Mouse (Mus musculus): ENCODE results near the gene Crlf2. TPM values are rescaled to one million over a fixed set of nuclear protein-coding genes. Genes with fewer than 3 reads are reported as not detected.

The Crlf2 gene
- total RNA-seq (2021) (1 to 10 TPM; 4.7 to 7.3 TPM), polyA plus RNA-seq (2012; rRNA removed) (3.4 and 8.4 TPM in 2 replicates)
- long read RNA-seq, partial matches to known transcripts = 0 of 3 reads
- long read RNA-seq, other reads (novel, unspliced or antisense) = 2 of 3 reads

DNA sequence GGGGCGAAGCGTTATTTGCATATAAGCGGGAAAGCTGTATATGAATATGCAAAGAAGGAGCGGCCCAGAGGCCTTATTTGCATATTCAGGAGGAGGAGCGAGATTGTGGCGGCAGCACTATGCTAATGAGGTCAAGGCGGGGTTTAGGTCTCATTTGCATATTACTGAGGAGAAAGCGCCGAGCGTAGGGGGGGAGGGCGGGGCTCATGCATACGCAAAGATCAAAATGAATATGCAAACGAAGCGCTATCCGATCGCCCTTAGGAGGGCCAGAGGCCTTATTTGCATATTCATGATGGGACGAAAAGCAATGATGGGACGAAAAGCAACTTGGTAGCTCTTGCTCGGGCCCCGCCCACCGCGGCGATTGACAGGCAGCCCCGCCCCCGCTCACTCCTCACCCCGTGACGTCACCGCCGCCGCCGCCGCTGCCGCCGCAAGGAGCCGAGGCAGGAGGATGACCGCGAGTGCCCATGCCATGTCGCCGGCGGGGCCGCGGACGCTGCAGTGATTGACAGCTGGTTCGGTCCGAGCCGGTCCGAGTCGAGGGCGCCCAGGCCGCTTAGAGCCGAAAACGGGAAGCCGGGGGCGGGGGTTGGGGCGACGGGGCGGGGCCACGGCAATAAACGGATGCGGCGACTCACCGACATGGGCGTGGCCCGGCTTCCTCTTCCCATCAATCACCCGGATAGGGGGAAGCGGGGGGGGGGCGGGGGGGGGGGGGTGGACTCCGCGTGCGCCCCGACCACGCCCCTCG lies at the start of gene Crlf2:
Gene Crlf2 (minus strand): TSS at position 590 of the 757 bp plus-strand sequence.
- Histone ChIP-seq H3K4me3 (peak within 1 kb of the TSS; percentile 75), H3K79me2 (replicated peaks; ENCODE audit: control insufficient read depth, insufficient read depth, low read length) (no peaks in the 10 kb centered on the region), H3K36me3 (ENCODE audit: control insufficient read depth, insufficient read depth, low read length) (no peaks in the 10 kb centered on the region), H3K27me3 (ENCODE audit: control insufficient read depth, insufficient read depth, low read length) (no peaks in the 10 kb centered on the region), H3K27ac (peak within 1 kb of the TSS; percentile 92), H3K4me1 (ENCODE audit: control insufficient read depth, insufficient read depth, low read length) (no peaks in the 10 kb centered on the region), H3K9ac (ENCODE audit: low read depth, low read length) (peak within 1 kb of the TSS; percentile 98)
- 1% methylated on average over 65 of the region's 73 CpGs for WGBS
- TF ChIP-seq POLR2A (IDR thresholded peaks at IDR 0.05; ENCODE audit: insufficient read depth, low read depth, low read length) = no peak
- TF ChIP-seq EP300 (IDR thresholded peaks at IDR 0.05; ENCODE audit: insufficient read depth, low read depth, low read length) = no peak
- no peak for TF ChIP-seq CTCF (IDR thresholded peaks at IDR 0.05)
- intact Hi-C loops (cut with DNase I) = loop anchor here (5.0 to 10.0 kb wide), 3 partner anchors 364 to 886 kb away; partner anchors contain the start of genes Chfr, Fbrsl1 and Gm15446
- DNase-seq = peak; percentile 89 to 90

GRCm38 (mm10) chr5:109602585-109602984 lies 43.8 kb upstream of the Crlf2 start:
- Histone ChIP-seq H3K4me3 (no peak overlapping the region), H3K79me2 (replicated peaks; ENCODE audit: control insufficient read depth, insufficient read depth, low read length) (no peaks in the 10 kb centered on the region), H3K27me3 (ENCODE audit: control insufficient read depth, insufficient read depth, low read length) (no peaks in the 10 kb centered on the region; the same call in 1 of the 2 replicates), H3K36me3 (ENCODE audit: control insufficient read depth, insufficient read depth, low read length) (no peaks in the 10 kb centered on the region), H3K9ac (ENCODE audit: low read depth, low read length) (no peak overlapping the region), H3K4me1 (ENCODE audit: control insufficient read depth, insufficient read depth, low read length) (no peaks in the 10 kb centered on the region), H3K27ac (no peak overlapping the region)
- intact Hi-C loops (cut with DNase I) = loop anchor here (10.0 kb wide), 1 partner anchor 422 kb away; no protein-coding TSS in a partner anchor
- 31% methylated on average over 1 of the region's 1 CpGs for WGBS
- DNase-seq = no peak
- TF ChIP-seq EP300 (IDR thresholded peaks at IDR 0.05; ENCODE audit: insufficient read depth, low read depth, low read length) (no peak), POLR2A (IDR thresholded peaks at IDR 0.05; ENCODE audit: insufficient read depth, low read depth, low read length) (no peak), CTCF (IDR thresholded peaks at IDR 0.05) (peak; percentile 54)

DNA sequence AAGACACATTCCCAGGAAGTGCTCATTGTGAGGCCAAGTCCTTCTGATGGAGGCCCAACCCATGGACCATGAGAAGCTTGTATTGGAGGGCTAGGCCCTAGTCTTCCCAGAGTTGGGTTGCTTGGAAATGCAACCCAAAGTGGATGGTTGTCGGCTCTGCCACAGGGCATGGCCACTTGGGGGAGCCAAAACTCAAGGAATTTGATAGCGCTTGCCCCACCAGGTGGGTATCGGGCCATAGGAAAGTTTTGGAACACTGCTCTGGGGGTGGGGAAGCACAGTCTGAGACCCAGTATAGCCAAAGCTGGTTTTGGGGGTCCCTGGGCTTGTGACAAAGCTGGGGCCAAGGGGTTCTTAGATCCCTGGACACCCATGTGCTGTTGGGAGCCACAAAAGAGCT lies 42.3 kb upstream of the Crlf2 start:
- Histone ChIP-seq H3K4me1 (ENCODE audit: control insufficient read depth, insufficient read depth, low read length) (no peaks in the 10 kb centered on the region), H3K27me3 (ENCODE audit: control insufficient read depth, insufficient read depth, low read length) (no peaks in the 10 kb centered on the region; the same call in 1 of the 2 replicates), H3K36me3 (ENCODE audit: control insufficient read depth, insufficient read depth, low read length) (no peaks in the 10 kb centered on the region), H3K79me2 (replicated peaks; ENCODE audit: control insufficient read depth, insufficient read depth, low read length) (no peaks in the 10 kb centered on the region), H3K27ac (no peak overlapping the region), H3K4me3 (no peak overlapping the region), H3K9ac (ENCODE audit: low read depth, low read length) (no peak overlapping the region)
- WGBS = 16% methylated on average over 3 of the region's 3 CpGs
- intact Hi-C loops (cut with DNase I) = loop anchor here (10.0 kb wide), 1 partner anchor 424 kb away; no protein-coding TSS in a partner anchor
- TF ChIP-seq CTCF (IDR thresholded peaks at IDR 0.05) (peak; percentile 49), POLR2A (IDR thresholded peaks at IDR 0.05; ENCODE audit: insufficient read depth, low read depth, low read length) (no peak)
- DNase-seq = no peak

GRCm38 (mm10) chr5:109598876-109599275 lies 40.1 kb upstream of the Crlf2 start:
- Histone ChIP-seq H3K4me1 (ENCODE audit: control insufficient read depth, insufficient read depth, low read length) (no peaks in the 10 kb centered on the region), H3K27me3 (ENCODE audit: control insufficient read depth, insufficient read depth, low read length) (no peaks in the 10 kb centered on the region; the same call in 1 of the 2 replicates), H3K9ac (ENCODE audit: low read depth, low read length) (no peak overlapping the region), H3K79me2 (replicated peaks; ENCODE audit: control insufficient read depth, insufficient read depth, low read length) (no peaks in the 10 kb centered on the region), H3K4me3 (no peak overlapping the region), H3K27ac (no peak overlapping the region), H3K36me3 (ENCODE audit: control insufficient read depth, insufficient read depth, low read length) (no peaks in the 10 kb centered on the region)
- TF ChIP-seq POLR2A (IDR thresholded peaks at IDR 0.05; ENCODE audit: insufficient read depth, low read depth, low read length) (no peak), EP300 (IDR thresholded peaks at IDR 0.05; ENCODE audit: insufficient read depth, low read depth, low read length) (no peak), CTCF (IDR thresholded peaks at IDR 0.05) (no peak)
- no peak for DNase-seq
- intact Hi-C loops (cut with DNase I) = loop anchor here (5.0 kb wide), 1 partner anchor 92 kb away; no protein-coding TSS in a partner anchor

DNA sequence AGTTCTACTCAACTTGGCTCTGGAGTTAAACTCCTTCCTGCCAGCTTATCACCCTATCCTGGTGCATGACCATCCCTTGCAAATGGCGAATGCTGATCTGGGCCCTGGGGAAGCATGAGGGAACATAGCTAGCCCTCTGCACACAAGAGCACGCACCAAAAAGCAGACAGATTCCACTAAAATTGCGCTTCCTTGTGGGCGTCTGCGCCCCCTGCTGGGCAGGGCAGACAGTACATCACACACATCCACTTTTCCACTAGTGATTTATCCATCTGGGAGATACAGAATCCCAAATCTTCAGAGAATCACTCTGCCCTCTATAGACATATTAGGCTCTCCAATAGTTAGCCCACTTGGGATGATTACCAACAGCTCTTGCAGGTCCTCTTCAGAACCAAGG lies 37.9 kb upstream of the Crlf2 start:
- Histone ChIP-seq H3K79me2 (replicated peaks; ENCODE audit: control insufficient read depth, insufficient read depth, low read length) (no peaks in the 10 kb centered on the region), H3K4me1 (ENCODE audit: control insufficient read depth, insufficient read depth, low read length) (no peaks in the 10 kb centered on the region), H3K27ac (no peak overlapping the region), H3K27me3 (ENCODE audit: control insufficient read depth, insufficient read depth, low read length) (no peaks in the 10 kb centered on the region; the same call in 1 of the 2 replicates), H3K36me3 (ENCODE audit: control insufficient read depth, insufficient read depth, low read length) (no peaks in the 10 kb centered on the region), H3K4me3 (no peak overlapping the region), H3K9ac (ENCODE audit: low read depth, low read length) (no peak overlapping the region)
- DNase-seq = peak in 1 of 2 experiments; percentile 29
- 28% methylated on average over 5 of the region's 5 CpGs for WGBS
- intact Hi-C loops (cut with DNase I) = loop anchor here (5.0 kb wide), 1 partner anchor 89 kb away; no protein-coding TSS in a partner anchor
- TF ChIP-seq CTCF (IDR thresholded peaks at IDR 0.05) (peak; percentile 82), POLR2A (IDR thresholded peaks at IDR 0.05; ENCODE audit: insufficient read depth, low read depth, low read length) (no peak)

GRCm38 (mm10) chr5:109562829-109563228 lies 4.0 kb upstream of the Crlf2 start:
- DNase-seq = no peak
- WGBS = 32% methylated on average over 2 of the region's 2 CpGs
- Histone ChIP-seq H3K4me1 (ENCODE audit: control insufficient read depth, insufficient read depth, low read length) (no peaks in the 10 kb centered on the region), H3K9ac (ENCODE audit: low read depth, low read length) (no peak overlapping the region), H3K27ac (no peak overlapping the region), H3K79me2 (replicated peaks; ENCODE audit: control insufficient read depth, insufficient read depth, low read length) (no peaks in the 10 kb centered on the region), H3K27me3 (ENCODE audit: control insufficient read depth, insufficient read depth, low read length) (no peaks in the 10 kb centered on the region), H3K4me3 (no peak overlapping the region), H3K36me3 (ENCODE audit: control insufficient read depth, insufficient read depth, low read length) (no peaks in the 10 kb centered on the region)
- TF ChIP-seq POLR2A (IDR thresholded peaks at IDR 0.05; ENCODE audit: insufficient read depth, low read depth, low read length) = no peak
- no peak for TF ChIP-seq EP300 (IDR thresholded peaks at IDR 0.05; ENCODE audit: insufficient read depth, low read depth, low read length)
- no peak for TF ChIP-seq CTCF (IDR thresholded peaks at IDR 0.05)
- intact Hi-C loops (cut with DNase I) = no loop called here
